Mouse (Mus musculus) neural tube, embryonic 12.5 days (tissue): ENCODE data around the gene Arhgef7. TPM values are rescaled to one million over a fixed set of nuclear protein-coding genes. Genes with fewer than 3 reads are reported as not detected.
"Not testable (repeated sequence)": the region's sequence is repeated elsewhere in the genome, so short reads cannot be mapped to it uniquely, and the experiment has no call there.

ENCODE experiments used
- ATAC-seq: fragments of 200-750 bp; cut with Nextera tagmentation; 2 replicates; pipeline ENCODE4 v1.8.0; 2017; ENCODE audit warnings: low read depth, mild to moderate bottlenecking, moderate TSS enrichment, moderate library complexity; ENCODE audit not compliant: low FRiP score
- H3K27ac ChIP-seq: fragments of 300-500 bp; sonication (generic); 2 replicates; pipeline ENCODE4 v1.5.1; 2016
- H3K27me3 ChIP-seq: fragments of 300-500 bp; sonication (generic); replicated peaks from 2 replicates; pipeline ENCODE4 v1.6.1; 2016; ENCODE audit warnings: mild to moderate bottlenecking
- H3K36me3 ChIP-seq: fragments of 300-500 bp; sonication (generic); 2 replicates; pipeline ENCODE4 v1.6.1; 2016; ENCODE audit warnings: mild to moderate bottlenecking
- H3K4me1 ChIP-seq: fragments of 300-500 bp; sonication (generic); 2 replicates; pipeline ENCODE4 v1.6.1; 2016
- H3K4me2 ChIP-seq: fragments of 300-500 bp; sonication (generic); replicated peaks from 2 replicates; pipeline ENCODE4 v1.6.1; 2016; ENCODE audit warnings: mild to moderate bottlenecking
- H3K4me3 ChIP-seq: fragments of 300-500 bp; sonication (generic); 2 replicates; pipeline ENCODE4 v1.5.1; 2016
- H3K9ac ChIP-seq: fragments of 300-500 bp; sonication (generic); 2 replicates; pipeline ENCODE4 v1.6.1; 2016; ENCODE audit warnings: mild to moderate bottlenecking
- H3K9me3 ChIP-seq: fragments of 300-500 bp; sonication (generic); 2 replicates; pipeline ENCODE4 v1.6.1; 2016; ENCODE audit warnings: mild to moderate bottlenecking
- WGBS: fragments of 180-500 bp; shearing (Covaris S2); methylation state at CpG from one replicate; pipeline ENCODE4 v1.1.7; 2016; 5-methylcytosine and 5-hydroxymethylcytosine counted together
- polyA plus RNA-seq: library from polyadenylated mRNA; unstranded; fragments of >200 nt; fragmentation: Nextera tagmentation; extraction: Ambion mirVana; gene quantifications from 2 replicates; pipeline ENCODE4 v1.2.1, GENCODE M21; 2016

Arhgef7 gene
- polyA plus RNA-seq, 1 experiment from 2014 or later: 83.7 TPM

- no peak for ATAC-seq
- peaks cover 66% of the 10 kb centered on the region for H3K36me3 ChIP-seq
- no peaks in the 10 kb centered on the region for H3K27me3 ChIP-seq
- H3K27ac ChIP-seq: no peak overlapping the region
- no peaks in the 10 kb centered on the region for H3K9me3 ChIP-seq
- 95% methylated on average over 10 of the region's 10 CpGs for WGBS
- H3K9ac ChIP-seq: no peak overlapping the region
- H3K4me3 ChIP-seq: no peak overlapping the region
- H3K4me2 ChIP-seq: no peak overlapping the region
- H3K4me1 ChIP-seq: peaks cover 9% of the 10 kb centered on the region
Observed at GRCm38 (mm10) chr8:11831174-11831573, 103.7 kb downstream of the Arhgef7 start.

GRCm38 (mm10) chr8:11831939-11832338 is 104.4 kb downstream of the Arhgef7 start:
- ATAC-seq: no peak
- Histone ChIP-seq H3K9me3 (no peaks in the 10 kb centered on the region), H3K36me3 (peaks cover 59% of the 10 kb centered on the region), H3K4me2 (no peak overlapping the region), H3K27ac (no peak overlapping the region), H3K27me3 (no peaks in the 10 kb centered on the region), H3K9ac (no peak overlapping the region), H3K4me3 (no peak overlapping the region), H3K4me1 (peaks cover 9% of the 10 kb centered on the region)
- WGBS: 87% methylated on average over 5 of the region's 5 CpGs

- no peak overlapping the region for H3K27ac ChIP-seq
- H3K27me3 ChIP-seq: no peaks in the 10 kb centered on the region
- no peak for ATAC-seq
- H3K36me3 ChIP-seq: peaks cover 49% of the 10 kb centered on the region
- no peak overlapping the region for H3K9ac ChIP-seq
- H3K4me1 ChIP-seq: peaks cover 9% of the 10 kb centered on the region
- no peak overlapping the region for H3K4me3 ChIP-seq
- 93% methylated on average over 4 of the region's 4 CpGs for WGBS
- no peaks in the 10 kb centered on the region for H3K9me3 ChIP-seq
- no peak overlapping the region for H3K4me2 ChIP-seq
Observed at GRCm38 (mm10) chr8:11833157-11833556, 105.6 kb downstream of the Arhgef7 start.

- 94% methylated on average over 5 of the region's 5 CpGs for WGBS
- Histone ChIP-seq H3K27me3 (no peaks in the 10 kb centered on the region), H3K27ac (no peak overlapping the region), H3K9ac (no peak overlapping the region), H3K4me1 (peaks cover 9% of the 10 kb centered on the region), H3K9me3 (no peaks in the 10 kb centered on the region), H3K4me2 (no peak overlapping the region), H3K4me3 (no peak overlapping the region), H3K36me3 (peaks cover 42% of the 10 kb centered on the region)
- no peak for ATAC-seq
Observed at GRCm38 (mm10) chr8:11834200-11834599, 106.7 kb downstream of the Arhgef7 start.

- H3K27ac ChIP-seq: no peak overlapping the region
- peaks cover 42% of the 10 kb centered on the region for H3K36me3 ChIP-seq
- no peaks in the 10 kb centered on the region for H3K27me3 ChIP-seq
- no peaks in the 10 kb centered on the region for H3K9me3 ChIP-seq
- 93% methylated on average over 16 of the region's 16 CpGs for WGBS
- no peak for ATAC-seq
- H3K9ac ChIP-seq: no peak overlapping the region
- H3K4me2 ChIP-seq: no peak overlapping the region
- H3K4me1 ChIP-seq: peaks cover 9% of the 10 kb centered on the region
- no peak overlapping the region for H3K4me3 ChIP-seq
Observed at GRCm38 (mm10) chr8:11834691-11835090, 107.2 kb downstream of the Arhgef7 start.

GRCm38 (mm10) chr8:11840174-11840573 is 112.7 kb downstream of the Arhgef7 start, which contains the start of gene Tex29:
TSS of gene Tex29 (plus strand) at chr8:11840474.
- Histone ChIP-seq H3K9ac (no peak within 1 kb of the TSS), H3K27me3 (no peaks in the 10 kb centered on the region), H3K4me2 (no peak within 1 kb of the TSS), H3K36me3 (peaks cover 9% of the 10 kb centered on the region), H3K4me3 (no peak within 1 kb of the TSS), H3K4me1 (peaks cover 17% of the 10 kb centered on the region), H3K9me3 (no peaks in the 10 kb centered on the region), H3K27ac (no peak within 1 kb of the TSS)
- ATAC-seq: no peak
- 93% methylated on average over 5 of the region's 5 CpGs for WGBS

GRCm38 (mm10) chr8:11841571-11841970 is 114.0 kb downstream of the Arhgef7 start:
- Histone ChIP-seq H3K4me3 (no peak overlapping the region), H3K4me1 (peaks cover 17% of the 10 kb centered on the region), H3K9me3 (no peaks in the 10 kb centered on the region), H3K4me2 (no peak overlapping the region; the same call in 1 of the 2 replicates), H3K36me3 (no peaks in the 10 kb centered on the region), H3K27ac (no peak overlapping the region), H3K9ac (no peak overlapping the region), H3K27me3 (no peaks in the 10 kb centered on the region)
- 0 out of 2 replicates have a peak, but pooled peaks have one; percentile 36 for ATAC-seq
- WGBS: 31% methylated on average over 8 of the region's 8 CpGs

GRCm38 (mm10) chr8:11842757-11843156 is 115.2 kb downstream of the Arhgef7 start:
- Histone ChIP-seq H3K27me3 (no peaks in the 10 kb centered on the region), H3K27ac (no peak overlapping the region), H3K4me3 (no peak overlapping the region), H3K9ac (no peak overlapping the region), H3K36me3 (no peaks in the 10 kb centered on the region), H3K4me1 (peaks cover 17% of the 10 kb centered on the region), H3K4me2 (no peak overlapping the region), H3K9me3 (no peaks in the 10 kb centered on the region)
- WGBS: 87% methylated on average over 8 of the region's 8 CpGs
- no peak for ATAC-seq

GRCm38 (mm10) chr8:11843677-11844315 is 116.3 kb downstream of the Arhgef7 start:
- Histone ChIP-seq H3K27ac (no peak overlapping the region), H3K9ac (no peak overlapping the region)

GRCm38 (mm10) chr8:11844316-11844685 is 116.8 kb downstream of the Arhgef7 start:
- Histone ChIP-seq H3K9me3 (no peaks in the 10 kb centered on the region), H3K27ac (no peak overlapping the region), H3K4me1 (peaks cover 17% of the 10 kb centered on the region), H3K4me2 (no peak overlapping the region), H3K36me3 (no peaks in the 10 kb centered on the region), H3K9ac (no peak overlapping the region), H3K4me3 (no peak overlapping the region), H3K27me3 (no peaks in the 10 kb centered on the region)
- WGBS: 89% methylated on average over 7 of the region's 7 CpGs
- no peak for ATAC-seq

More at GRCm38 (mm10) chr8:11843677-11844315, 116.3 kb downstream of the Arhgef7 start:
- no peak for ATAC-seq
- no peaks in the 10 kb centered on the region for H3K27me3 ChIP-seq
- H3K4me3 ChIP-seq: no peak overlapping the region
- no peaks in the 10 kb centered on the region for H3K36me3 ChIP-seq
- no peak overlapping the region for H3K4me2 ChIP-seq
- whole genome bisulfite sequencing: 85% methylated on average over 13 of the region's 13 CpGs
- no peaks in the 10 kb centered on the region for H3K9me3 ChIP-seq
- H3K4me1 ChIP-seq: peaks cover 17% of the 10 kb centered on the region

GRCm38 (mm10) chr8:11846807-11847206 is 119.3 kb downstream of the Arhgef7 start:
- Histone ChIP-seq H3K4me1 (peaks cover 4% of the 10 kb centered on the region; the same call in 1 of the 2 replicates), H3K27ac (no peak overlapping the region), H3K36me3 (no peaks in the 10 kb centered on the region), H3K27me3 (no peaks in the 10 kb centered on the region), H3K4me3 (no peak overlapping the region), H3K9me3 (no peaks in the 10 kb centered on the region), H3K9ac (no peak overlapping the region), H3K4me2 (no peak overlapping the region)
- ATAC-seq: no peak
- WGBS: 95% methylated on average over 6 of the region's 6 CpGs

GRCm38 (mm10) chr8:11867832-11868231 is 140.3 kb downstream of the Arhgef7 start:
- no peak for ATAC-seq
- Histone ChIP-seq H3K4me2 (no peak overlapping the region), H3K27me3 (no peaks in the 10 kb centered on the region), H3K9ac (no peak overlapping the region), H3K36me3 (no peaks in the 10 kb centered on the region), H3K9me3 (no peaks in the 10 kb centered on the region), H3K27ac (no peak overlapping the region), H3K4me3 (no peak overlapping the region), H3K4me1 (no peaks in the 10 kb centered on the region)

GRCm38 (mm10) chr8:11874227-11874626 is 146.7 kb downstream of the Arhgef7 start:
- not testable (repeated sequence) for H3K27me3 ChIP-seq, H3K4me3 ChIP-seq, H3K36me3 ChIP-seq, H3K4me2 ChIP-seq, ATAC-seq, H3K27ac ChIP-seq, H3K4me1 ChIP-seq, H3K9me3 ChIP-seq, H3K9ac ChIP-seq
- 94% methylated on average over 6 of the region's 6 CpGs for WGBS
